Mouse (Mus musculus) retina, embryonic 14.5 days (tissue): Measurements from ENCODE around the gene Tm9sf2.
"Not testable (repeated sequence)": the region's sequence is repeated elsewhere in the genome, so short reads cannot be mapped to it uniquely, and the experiment has no call there.

Experiments
- DNase-seq: peaks from one replicate; pipeline ENCODE4 v3.0.0-alpha.2; 2015; ENCODE audit warnings: low spot score

Gene Tm9sf2

GRCm38 (mm10) chr14:122106822-122107468 is at the start of gene Tm9sf2:
Tm9sf2 (plus strand) TSS chr14:122107038.
- DNase-seq = peak; percentile 92

- DNase-seq = no peak
Observed at GRCm38 (mm10) chr14:122057941-122058346, 48.9 kb upstream of the Tm9sf2 start.

GRCm38 (mm10) chr14:122060642-122061041 is 46.2 kb upstream of the Tm9sf2 start:
- peak; percentile 86 for DNase-seq

- DNase-seq = no peak
Observed at GRCm38 (mm10) chr14:122061376-122061775, 45.5 kb upstream of the Tm9sf2 start.

- DNase-seq = no peak
Observed at GRCm38 (mm10) chr14:122062411-122063090, 44.3 kb upstream of the Tm9sf2 start.

- DNase-seq = no peak
Observed at GRCm38 (mm10) chr14:122063599-122063998, 43.2 kb upstream of the Tm9sf2 start.

- peak; percentile 82 for DNase-seq
Observed at GRCm38 (mm10) chr14:122064519-122064918, 42.3 kb upstream of the Tm9sf2 start.

- no peak for DNase-seq
Observed at GRCm38 (mm10) chr14:122066243-122066642, 40.6 kb upstream of the Tm9sf2 start.

GRCm38 (mm10) chr14:122068036-122068435 is 38.8 kb upstream of the Tm9sf2 start:
- not testable (repeated sequence) for DNase-seq

- peak; percentile 43 for DNase-seq
Observed at GRCm38 (mm10) chr14:122068801-122069695, 37.8 kb upstream of the Tm9sf2 start.

- no peak for DNase-seq
Observed at GRCm38 (mm10) chr14:122069948-122070347, 36.9 kb upstream of the Tm9sf2 start.

- no peak for DNase-seq
Observed at GRCm38 (mm10) chr14:122073422-122073821, 33.4 kb upstream of the Tm9sf2 start.

GRCm38 (mm10) chr14:122074360-122074759 is 32.5 kb upstream of the Tm9sf2 start:
- DNase-seq = no peak

GRCm38 (mm10) chr14:122075485-122076200 is 31.2 kb upstream of the Tm9sf2 start:
- no peak for DNase-seq

- no peak for DNase-seq
Observed at GRCm38 (mm10) chr14:122077017-122077416, 29.8 kb upstream of the Tm9sf2 start.

GRCm38 (mm10) chr14:122079428-122079827 is 27.4 kb upstream of the Tm9sf2 start:
- peak; percentile 59 for DNase-seq

- no peak for DNase-seq
Observed at GRCm38 (mm10) chr14:122079921-122080320, 26.9 kb upstream of the Tm9sf2 start.

GRCm38 (mm10) chr14:122081308-122081707 is 25.5 kb upstream of the Tm9sf2 start:
- DNase-seq = no peak

- DNase-seq = no peak
Observed at GRCm38 (mm10) chr14:122083499-122083898, 23.3 kb upstream of the Tm9sf2 start.

- no peak for DNase-seq
Observed at GRCm38 (mm10) chr14:122087956-122088355, 18.9 kb upstream of the Tm9sf2 start.

GRCm38 (mm10) chr14:122092363-122092762 is 14.5 kb upstream of the Tm9sf2 start:
- DNase-seq = no peak

GRCm38 (mm10) chr14:122096331-122096730 is 10.5 kb upstream of the Tm9sf2 start:
- no peak for DNase-seq
